Mouse (Mus musculus) stomach, postnatal 0 days (tissue): Measurements from ENCODE around the gene Pcnx3. TPM values are rescaled to one million over a fixed set of nuclear protein-coding genes. Genes with fewer than 3 reads are reported as not detected.

Experiments
- ATAC-seq: fragments of 200-750 bp; cut with Nextera tagmentation; 2 replicates; pipeline ENCODE4 v1.8.0; 2017; ENCODE audit not compliant: low FRiP score, low TSS enrichment
- DNase-seq: peaks from one replicate; pipeline ENCODE4 v3.0.0-alpha.2; 2016; ENCODE audit warnings: low spot score
- H3K27ac ChIP-seq: fragments of 300-500 bp; sonication (generic); replicated peaks from 2 replicates; pipeline ENCODE4 v1.5.1; 2014; ENCODE audit warnings: mild to moderate bottlenecking, control low read depth
- H3K27me3 ChIP-seq: fragments of 300-500 bp; sonication (generic); 2 replicates; pipeline ENCODE4 v1.6.1; 2014; ENCODE audit warnings: low read length; ENCODE audit not compliant: control insufficient read depth, insufficient read depth
- H3K36me3 ChIP-seq: fragments of 300-500 bp; sonication (generic); 2 replicates; pipeline ENCODE4 v1.6.1; 2014; ENCODE audit warnings: low read length, mixed read lengths; ENCODE audit not compliant: control insufficient read depth, insufficient read depth
- H3K4me1 ChIP-seq: fragments of 300-500 bp; sonication (generic); replicated peaks from 2 replicates; pipeline ENCODE4 v1.6.1; 2014; ENCODE audit warnings: antibody characterized with exemption; ENCODE audit not compliant: control insufficient read depth, insufficient read depth
- H3K4me2 ChIP-seq: fragments of 300-500 bp; sonication (generic); replicated peaks from 2 replicates; pipeline ENCODE4 v1.6.1; 2014; ENCODE audit warnings: low read depth, mild to moderate bottlenecking, control low read depth, moderate library complexity
- H3K4me3 ChIP-seq: fragments of 300-500 bp; sonication (generic); 2 replicates; pipeline ENCODE4 v1.5.1; 2014; ENCODE audit warnings: low read depth, low read length, control low read depth
- H3K9ac ChIP-seq: fragments of 300-500 bp; sonication (generic); 2 replicates; pipeline ENCODE4 v1.6.1; 2014; ENCODE audit warnings: mild to moderate bottlenecking, low read length, control low read depth, mixed read lengths
- H3K9me3 ChIP-seq: fragments of 300-500 bp; sonication (generic); 2 replicates; pipeline ENCODE4 v1.6.1; 2016; ENCODE audit warnings: low read length; ENCODE audit not compliant: control insufficient read depth
- CTCF ChIP-seq: IDR thresholded peaks from 2 replicates; pipeline ENCODE4 v1.5.1; 2016; ENCODE audit warnings: antibody characterized with exemption, low read depth, mild to moderate bottlenecking, moderate library complexity
- EP300 ChIP-seq: optimal IDR thresholded peaks from 2 replicates; pipeline ENCODE3; 2016; ENCODE audit warnings: antibody characterized with exemption
- WGBS: fragments of 180-500 bp; shearing (Covaris S2); extraction: QIAGEN DNeasy Blood & Tissue Kit; methylation state at CpG from one replicate; pipeline ENCODE4 v1.1.7; 2014; 5-methylcytosine and 5-hydroxymethylcytosine counted together
- polyA plus RNA-seq: library from polyadenylated mRNA; unstranded; fragments of >200 nt; fragmentation: Nextera tagmentation; extraction: Ambion mirVana; gene quantifications from 2 replicates; pipeline ENCODE4 v1.2.1, GENCODE M21; 2015

Gene Pcnx3
- 6.5 and 7.9 TPM in 2 replicates for polyA plus RNA-seq

DNA sequence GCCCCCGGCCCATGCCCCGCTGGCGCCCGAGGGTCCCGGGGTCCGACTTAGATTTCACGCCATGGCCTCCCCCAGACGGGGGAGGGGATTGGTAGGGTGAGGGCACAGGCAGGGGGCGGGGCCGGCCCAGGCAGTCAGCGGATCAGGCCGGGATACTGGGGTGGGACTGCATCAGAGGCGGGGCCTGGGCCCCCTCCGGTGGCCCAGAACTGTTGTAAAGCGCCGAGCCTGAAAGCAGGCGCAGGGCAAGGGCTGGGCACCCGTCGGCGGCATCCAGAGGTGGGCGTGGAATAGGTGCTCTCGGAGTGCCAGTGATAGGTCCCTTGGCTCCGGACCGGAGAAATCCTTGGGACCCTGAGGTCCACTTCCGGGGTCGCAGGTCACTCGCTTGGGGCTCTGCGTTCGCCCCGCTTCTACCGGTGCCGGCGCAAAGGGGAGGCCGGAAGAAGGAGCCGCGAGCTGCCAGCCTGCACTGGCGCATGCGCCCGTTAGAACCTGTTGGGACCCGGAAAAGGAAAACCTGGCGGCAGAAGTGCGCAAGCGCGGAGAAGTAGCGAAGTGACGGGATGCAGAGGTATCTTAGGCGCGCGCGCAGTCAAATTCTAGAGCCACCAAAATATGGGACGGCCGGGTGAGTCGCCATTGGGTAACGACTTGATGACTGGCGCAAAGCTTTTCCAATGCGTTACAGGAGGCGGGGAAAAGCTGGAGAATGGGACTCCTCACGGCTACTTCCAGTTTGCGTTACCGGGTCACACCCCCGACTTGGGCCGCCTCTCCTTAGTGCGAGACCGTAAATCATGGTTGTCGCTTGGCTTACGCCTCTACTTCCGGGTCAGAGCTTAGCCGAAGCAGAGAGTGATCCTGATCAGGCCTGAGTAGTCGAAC, at the start of gene Pcnx3, which contains the start of gene Map3k11:
Gene Pcnx3 (minus strand): TSS at position 709 of the 888 bp plus-strand sequence.
Gene Map3k11 (plus strand): TSS at position 543 of the 888 bp plus-strand sequence.
- H3K4me1 ChIP-seq = no peaks in the 10 kb centered on the region; the same call in none of the 2 replicates
- H3K4me3 ChIP-seq = peak within 1 kb of the TSS; percentile 81
- peak within 1 kb of the TSS; percentile 96 for H3K27ac ChIP-seq
- H3K36me3 ChIP-seq = peaks cover 24% of the 10 kb centered on the region
- no peaks in the 10 kb centered on the region for H3K9me3 ChIP-seq
- WGBS = under 1% methylated on average over 64 of the region's 69 CpGs
- no peaks in the 10 kb centered on the region for H3K27me3 ChIP-seq
- H3K9ac ChIP-seq = peak within 1 kb of the TSS; percentile 88
- TF ChIP-seq CTCF (peak; percentile 43), EP300 (no peak)
- DNase-seq = peak; percentile 95
- ATAC-seq = peak; percentile 92
- H3K4me2 ChIP-seq = peak within 1 kb of the TSS; percentile 100

DNA sequence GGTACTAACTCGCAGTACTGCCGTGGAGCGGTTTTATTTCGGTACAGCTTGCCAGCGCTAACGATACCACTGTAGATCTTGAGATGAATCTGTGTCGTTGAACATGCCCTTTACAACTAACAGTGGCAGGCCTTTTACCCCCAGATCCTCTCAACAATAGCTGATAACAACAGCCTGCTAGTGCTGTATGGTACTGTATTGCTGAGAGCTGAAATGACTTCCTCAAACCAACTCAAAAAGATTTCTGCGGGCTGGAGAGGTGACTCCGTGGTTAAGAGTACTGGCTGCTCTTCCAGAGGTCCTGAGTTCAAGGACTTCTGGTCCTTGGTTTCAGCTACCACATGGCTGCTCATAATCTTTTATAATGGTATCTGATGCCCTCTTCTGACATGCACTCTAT, 45.6 kb upstream of the Pcnx3 start:
- Histone ChIP-seq H3K36me3 (no peaks in the 10 kb centered on the region), H3K27me3 (no peaks in the 10 kb centered on the region), H3K27ac (no peak overlapping the region), H3K4me3 (no peak overlapping the region), H3K4me2 (no peak overlapping the region), H3K4me1 (0 out of 2 replicates have a peak, but pooled peaks cover 4% of the 10 kb centered on the region), H3K9ac (no peak overlapping the region), H3K9me3 (no peaks in the 10 kb centered on the region)
- ATAC-seq (no peak), DNase-seq (no peak)
- TF ChIP-seq EP300 = no peak
- TF ChIP-seq CTCF = no peak
- 75% methylated on average over 9 of the region's 9 CpGs for WGBS

DNA sequence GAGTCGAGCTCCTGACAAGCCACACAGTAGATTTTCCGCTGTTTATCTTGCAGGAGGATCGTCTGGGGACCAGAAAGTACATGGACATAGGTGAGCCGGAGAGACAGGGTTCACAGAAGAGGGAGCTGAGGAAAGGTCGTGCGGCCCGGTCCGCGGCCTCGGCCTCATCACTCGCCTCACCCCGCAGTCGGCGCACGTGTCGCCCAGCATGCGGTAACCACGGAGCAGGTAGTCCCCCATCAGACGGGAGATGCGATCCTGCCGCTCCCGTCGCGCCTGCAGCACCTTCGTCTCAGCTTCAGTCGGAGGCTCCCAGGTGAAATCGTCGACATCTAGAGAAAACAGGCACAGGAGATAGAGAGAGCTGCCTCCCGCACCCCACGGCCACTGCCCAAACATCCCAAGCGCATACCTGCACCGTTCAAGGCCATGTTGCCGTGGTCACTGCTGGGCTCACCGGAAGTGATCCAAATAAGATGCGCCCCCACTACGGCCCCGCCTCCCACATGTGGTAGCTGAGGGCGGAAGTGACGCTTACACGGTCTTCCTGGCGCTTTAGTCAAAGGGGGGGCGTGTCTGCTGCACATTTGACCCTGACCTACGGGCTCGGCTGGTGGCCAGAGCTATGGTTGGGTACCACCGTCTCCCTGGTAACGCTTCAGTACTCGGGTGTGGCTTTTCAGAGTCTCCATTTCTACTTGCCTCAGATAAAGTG, 42.7 kb upstream of the Pcnx3 start:
- no peaks in the 10 kb centered on the region for H3K9me3 ChIP-seq
- peak; percentile 95 for DNase-seq
- TF ChIP-seq EP300 (no peak), CTCF (no peak)

DNA sequence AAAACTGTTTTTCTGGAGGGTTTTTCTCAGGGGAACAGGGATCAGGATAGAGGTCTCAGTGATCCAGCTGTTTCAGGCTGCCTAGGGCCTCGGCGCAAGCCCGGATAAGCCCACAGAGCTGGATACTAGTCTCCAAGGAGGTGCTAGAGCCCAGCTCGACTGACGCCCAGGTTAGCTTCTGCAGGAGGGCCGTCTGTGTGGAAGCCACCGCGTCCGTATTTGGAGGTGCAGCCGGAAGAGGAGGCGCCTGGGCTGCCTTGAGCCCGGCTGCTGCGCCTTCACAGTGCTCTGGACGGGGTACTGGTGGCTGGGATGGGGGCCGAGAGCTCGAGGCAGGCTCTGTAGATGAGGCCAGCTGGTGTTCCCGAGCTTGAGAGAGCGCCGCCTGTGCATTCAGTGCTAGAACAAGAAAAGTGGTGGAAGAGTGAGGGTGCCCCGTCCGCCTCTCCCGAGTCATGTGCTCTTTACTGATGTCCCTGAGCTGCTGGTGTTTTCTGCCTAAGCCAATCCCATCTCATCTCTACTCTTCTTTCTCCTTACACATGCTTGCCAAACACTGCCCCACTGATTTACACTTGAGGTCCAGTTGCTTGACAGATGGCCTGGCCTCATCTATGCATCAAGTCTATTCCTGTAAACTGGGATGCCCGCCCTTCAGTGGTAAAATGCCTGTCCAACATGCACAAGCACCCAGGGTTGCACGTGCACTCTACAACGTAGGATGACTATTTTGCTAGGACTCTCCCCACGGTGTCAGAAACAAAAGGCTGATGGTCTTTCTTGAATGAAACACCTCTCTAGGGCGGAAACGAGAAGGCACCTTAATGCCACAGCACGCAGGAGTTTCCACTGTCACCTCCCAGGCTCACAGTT, 41.8 kb upstream of the Pcnx3 start:
- 73% methylated on average over 29 of the region's 29 CpGs for WGBS
- H3K4me2 ChIP-seq = peak overlapping the region; percentile 93
- no peak for TF ChIP-seq EP300
- TF ChIP-seq CTCF = no peak

More for the DNA sequence above, 42.7 kb upstream of the Pcnx3 start:
- H3K27ac ChIP-seq = no peak overlapping the region
- peaks cover 8% of the 10 kb centered on the region for H3K4me1 ChIP-seq
- peak; percentile 88 for ATAC-seq
- H3K9ac ChIP-seq = peak overlapping the region; percentile 61
- H3K27me3 ChIP-seq = no peaks in the 10 kb centered on the region
- peak overlapping the region; percentile 56 for H3K4me3 ChIP-seq
- no peaks in the 10 kb centered on the region for H3K36me3 ChIP-seq
- under 1% methylated on average over 47 of the region's 47 CpGs for WGBS
- peak overlapping the region; percentile 93 for H3K4me2 ChIP-seq

DNA sequence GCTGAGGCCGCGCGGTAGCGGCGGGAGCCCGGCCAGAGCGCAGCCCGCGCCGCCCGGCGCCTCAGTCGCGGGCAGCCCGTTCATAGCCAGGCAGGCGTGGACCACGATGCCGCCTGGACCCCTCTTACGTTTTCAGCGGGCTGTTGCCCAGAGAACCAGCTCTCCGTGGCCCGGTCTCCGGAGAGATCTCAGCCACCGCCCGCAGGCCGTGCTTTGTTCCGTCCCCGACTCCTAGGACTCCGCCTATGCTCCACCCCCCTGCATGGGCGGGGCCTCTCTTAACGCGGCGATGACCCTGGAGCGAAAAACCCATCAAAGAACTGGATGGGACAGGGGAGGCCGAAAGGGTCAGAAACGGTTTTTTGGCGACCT, 40.7 kb upstream of the Pcnx3 start, which contains the start of gene Fam89b:
Gene Fam89b (minus strand): TSS at position 210 of the 372 bp plus-strand sequence.
- peak; percentile 91 for DNase-seq
- H3K4me1 ChIP-seq = peaks cover 8% of the 10 kb centered on the region
- H3K36me3 ChIP-seq = no peaks in the 10 kb centered on the region
- H3K9ac ChIP-seq = peak within 1 kb of the TSS; percentile 91
- under 1% methylated on average over 34 of the region's 37 CpGs for WGBS
- peak within 1 kb of the TSS; percentile 92 for H3K27ac ChIP-seq
- ATAC-seq = peak; percentile 71
- TF ChIP-seq CTCF (no peak), EP300 (no peak)
- H3K27me3 ChIP-seq = no peaks in the 10 kb centered on the region
- peak within 1 kb of the TSS; percentile 92 for H3K4me2 ChIP-seq
- no peaks in the 10 kb centered on the region for H3K9me3 ChIP-seq
- H3K4me3 ChIP-seq = peak within 1 kb of the TSS; percentile 92

More for the DNA sequence above, 41.8 kb upstream of the Pcnx3 start:
- Histone ChIP-seq H3K36me3 (no peaks in the 10 kb centered on the region), H3K27ac (no peak overlapping the region), H3K4me3 (peak overlapping the region; percentile 56), H3K9me3 (no peaks in the 10 kb centered on the region), H3K4me1 (peaks cover 8% of the 10 kb centered on the region), H3K9ac (peak overlapping the region; percentile 61), H3K27me3 (no peaks in the 10 kb centered on the region)
- DNase-seq (no peak), ATAC-seq (no peak)
